Mouse (Mus musculus) hindbrain, embryonic 10.5 days (tissue): ENCODE results near the gene Gsap. TPM values are rescaled to one million over a fixed set of nuclear protein-coding genes. Genes with fewer than 3 reads are reported as not detected.

ENCODE experiments used
- polyA plus RNA-seq: library from polyadenylated mRNA; unstranded; fragments of >200 nt; fragmentation: Nextera tagmentation; extraction: Ambion mirVana; gene quantifications from 2 replicates; pipeline ENCODE4 v1.2.1, GENCODE M21; 2016

The Gsap gene
- polyA plus RNA-seq, 1 experiment from 2014 or later, result 1.8 TPM

Other genes with a start within 250 kb of the Gsap start
- gene Rsbn1l, start 229.9 kb upstream of the Gsap start, polyA plus RNA-seq, result 4.8 and 5.5 TPM in 2 replicates
- 22.2 and 26.4 TPM in 2 replicates for gene Ptpn12, start 130.3 kb upstream of the Gsap start, polyA plus RNA-seq
- gene Fgl2, start 186.4 kb downstream of the Gsap start, polyA plus RNA-seq, result 2.2 and 2.3 TPM in 2 replicates
- 0.68 and 1.3 TPM in 2 replicates for gene Ccdc146, start 238.4 kb downstream of the Gsap start, polyA plus RNA-seq
- 4.6 TPM in 2 replicates for gene Fam185a, start 238.7 kb downstream of the Gsap start, polyA plus RNA-seq